Mouse (Mus musculus) right cerebral cortex, adult 2 months (tissue): ENCODE results near the gene Gm45062.

Experiments used
- DNase-seq, 2 experiments: peaks; one replicate each; pipeline ENCODE4 v3.0.0; 2021 to 2022; ENCODE audit warnings: low spot score in 2 of 2

Gene Gm45062

GRCm38 (mm10) chr6:8416802-8417569 lies 157.7 kb downstream of the Gm45062 start:
- DNase-seq: no peak

DNA sequence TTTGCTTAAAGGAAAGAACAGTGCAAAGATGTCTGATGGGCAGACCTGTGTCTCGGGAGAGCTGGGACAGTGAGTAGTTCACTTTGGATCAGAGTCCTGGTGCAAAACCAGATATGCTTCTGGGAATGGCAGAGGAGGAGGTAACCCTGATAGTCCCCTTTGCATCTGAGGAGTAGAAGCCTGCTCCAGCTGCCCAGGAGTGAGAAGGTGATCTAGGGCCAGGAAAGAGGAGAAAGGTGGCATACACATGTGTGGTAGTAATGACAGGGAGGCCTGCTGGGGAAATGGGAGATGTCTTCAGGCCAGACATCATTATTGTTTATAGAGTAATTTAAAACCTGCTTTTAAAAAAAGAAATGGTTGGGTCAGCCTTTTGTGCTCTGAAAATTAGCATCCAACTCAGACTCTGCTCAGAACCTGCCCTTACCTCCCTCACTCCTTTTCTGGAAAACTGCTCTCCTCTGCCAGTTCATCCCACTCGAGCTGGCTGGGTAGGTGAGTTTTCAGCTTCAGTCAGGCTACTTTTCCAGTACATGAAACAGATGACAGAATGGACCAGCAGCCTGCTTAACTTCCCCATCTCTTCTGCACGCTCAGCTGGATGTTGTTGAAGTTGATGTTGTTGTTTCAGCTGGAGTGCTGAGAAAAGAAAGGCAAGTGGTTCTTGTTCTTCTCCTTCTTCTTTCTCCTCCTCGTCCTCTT lies 160.4 kb downstream of the Gm45062 start:
- DNase-seq: no peak

DNA sequence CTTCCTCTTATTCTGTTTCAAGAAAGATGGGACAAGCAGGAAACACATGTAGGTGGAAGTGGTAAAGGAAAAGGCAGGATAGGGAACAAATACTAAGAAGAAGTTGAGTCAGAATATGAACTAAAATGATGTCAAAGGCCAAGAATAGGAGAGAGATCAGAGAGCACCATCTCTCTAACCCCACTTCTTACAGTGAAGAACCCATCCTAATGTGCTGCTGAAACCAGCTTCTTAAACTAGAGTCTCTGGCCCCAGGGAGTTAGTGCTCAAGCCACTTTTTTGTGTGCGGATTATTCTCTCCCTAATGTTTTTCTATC lies 160.9 kb downstream of the Gm45062 start:
- DNase-seq: no peak

DNA sequence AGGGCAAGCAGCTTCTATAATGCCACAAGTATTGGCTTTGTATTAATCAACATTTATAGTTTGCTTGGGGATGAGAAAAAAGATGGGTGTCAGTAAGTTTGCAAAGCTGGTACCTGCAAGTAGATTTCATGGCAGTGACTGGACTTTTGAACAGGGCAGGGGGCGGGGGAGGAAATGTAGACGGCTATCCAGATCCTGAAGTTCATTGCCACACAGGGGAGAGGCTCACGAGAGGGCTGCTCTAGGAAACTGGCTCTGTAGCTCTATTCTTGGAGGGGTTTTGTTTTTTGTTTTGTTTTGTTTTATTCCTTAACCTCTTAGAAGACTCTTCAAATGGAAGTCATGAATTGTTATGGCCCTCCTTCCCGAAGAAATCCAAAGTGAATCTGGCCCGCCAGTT lies 162.2 kb downstream of the Gm45062 start:
- DNase-seq: no peak

GRCm38 (mm10) chr6:8421959-8422581 lies 162.8 kb downstream of the Gm45062 start:
- no peak for DNase-seq

GRCm38 (mm10) chr6:8423142-8423541 lies 163.9 kb downstream of the Gm45062 start:
- no peak for DNase-seq

GRCm38 (mm10) chr6:8427692-8428091 lies 168.4 kb downstream of the Gm45062 start:
- DNase-seq: no peak

GRCm38 (mm10) chr6:8430610-8431234 lies 171.5 kb downstream of the Gm45062 start:
- DNase-seq: no peak

DNA sequence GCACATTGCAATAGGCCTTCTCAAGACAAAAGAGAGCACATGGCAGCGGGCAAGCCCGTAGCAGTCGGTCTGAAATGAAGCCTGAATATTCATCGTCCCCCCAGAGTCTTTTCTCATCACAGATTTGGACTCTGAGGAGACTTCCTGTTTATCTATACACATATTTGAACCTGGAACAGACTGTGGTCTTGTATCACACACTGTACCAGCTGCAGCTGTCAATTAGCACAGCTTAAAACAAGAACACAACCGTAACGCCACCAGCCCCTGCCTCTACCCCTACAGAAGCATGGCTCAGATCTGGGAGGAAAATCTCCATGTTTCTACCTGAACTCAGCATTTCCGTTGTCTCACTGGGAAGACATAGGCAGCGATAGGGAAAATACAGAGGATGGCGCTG lies 173.9 kb downstream of the Gm45062 start:
- DNase-seq: no peak

- no peak for DNase-seq
Observed at GRCm38 (mm10) chr6:8437937-8438336, 178.7 kb downstream of the Gm45062 start.

DNA sequence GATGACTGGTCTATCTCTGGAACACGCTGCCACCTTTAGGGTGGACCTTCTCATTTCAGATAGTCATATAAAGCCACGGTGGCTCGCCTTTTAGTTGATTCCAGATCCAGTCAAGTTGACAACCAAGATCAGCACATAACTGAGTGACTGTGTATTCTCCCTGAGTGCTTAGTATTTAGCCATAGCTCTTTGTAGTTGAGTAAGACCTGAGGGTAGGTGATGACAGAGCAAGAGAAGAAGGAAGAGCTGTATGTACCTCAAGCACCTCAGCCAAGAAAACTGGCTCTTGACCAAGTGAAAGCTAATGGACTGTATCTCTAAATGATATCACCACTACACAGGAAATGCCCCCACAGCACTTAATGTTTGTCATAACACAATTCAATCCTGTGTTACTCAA lies 182.6 kb downstream of the Gm45062 start:
- DNase-seq: no peak

DNA sequence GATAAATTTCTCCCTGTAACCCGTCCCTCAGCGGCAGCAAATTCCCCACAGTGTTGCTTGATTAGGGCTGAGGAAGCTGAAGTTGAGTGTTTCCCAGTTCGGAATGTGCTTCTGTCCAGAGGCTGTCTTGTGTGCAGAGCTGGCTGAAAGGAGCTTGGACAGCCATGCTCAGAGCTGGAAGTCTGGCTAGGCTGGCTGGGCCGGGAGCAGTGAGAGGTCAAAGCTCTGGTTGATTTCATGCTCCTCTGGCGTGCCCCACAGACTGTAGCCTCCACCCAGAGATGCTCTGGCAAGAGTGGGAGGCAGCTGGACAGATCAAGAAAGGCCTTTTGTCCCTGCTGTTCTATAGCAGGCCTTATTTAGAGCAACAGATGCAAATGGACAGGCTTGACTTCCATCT lies 187.5 kb downstream of the Gm45062 start:
- no peak for DNase-seq

DNA sequence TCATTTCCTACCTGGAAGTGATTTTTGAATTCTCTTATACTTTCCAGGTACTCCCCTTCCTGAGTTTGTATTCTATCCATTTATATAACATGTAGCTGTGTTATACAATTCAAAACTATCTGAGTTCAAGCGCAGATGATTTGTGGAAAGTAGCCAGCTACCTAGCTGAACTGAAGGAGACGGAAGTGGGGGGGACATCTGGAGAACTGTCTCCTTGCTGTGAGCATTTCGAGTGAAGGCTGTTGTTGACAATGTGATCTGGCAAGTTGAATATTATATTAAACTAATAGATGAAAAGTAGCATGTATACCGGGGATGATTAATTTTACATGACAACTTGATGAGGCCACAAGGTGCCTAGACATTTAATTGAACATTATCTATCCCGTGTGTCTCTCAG lies 196.3 kb downstream of the Gm45062 start:
- DNase-seq: no peak

GRCm38 (mm10) chr6:8458596-8458995 lies 199.3 kb downstream of the Gm45062 start:
- DNase-seq: no peak

DNA sequence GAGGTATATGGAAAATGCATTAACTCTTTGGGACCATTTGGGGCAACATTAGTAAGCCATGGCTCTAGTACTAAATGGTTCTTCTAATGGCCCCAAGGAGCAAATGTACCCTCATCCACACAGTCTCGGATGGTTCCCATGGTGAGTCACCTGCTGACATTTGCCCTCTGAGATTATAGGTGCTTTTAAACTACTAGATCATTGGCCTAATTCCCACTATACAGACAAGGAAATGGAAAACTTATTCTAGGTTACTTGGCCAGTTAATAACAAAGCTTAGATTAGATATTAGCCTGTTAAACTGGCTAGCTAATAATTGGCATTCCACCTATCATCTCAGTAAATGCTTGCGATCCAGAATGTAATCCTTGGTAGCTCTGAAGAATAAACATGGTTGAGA lies 203.2 kb downstream of the Gm45062 start:
- no peak for DNase-seq

- no peak for DNase-seq
Observed at GRCm38 (mm10) chr6:8465388-8465787, 206.1 kb downstream of the Gm45062 start.

GRCm38 (mm10) chr6:8465985-8466384 lies 206.7 kb downstream of the Gm45062 start:
- DNase-seq: no peak

DNA sequence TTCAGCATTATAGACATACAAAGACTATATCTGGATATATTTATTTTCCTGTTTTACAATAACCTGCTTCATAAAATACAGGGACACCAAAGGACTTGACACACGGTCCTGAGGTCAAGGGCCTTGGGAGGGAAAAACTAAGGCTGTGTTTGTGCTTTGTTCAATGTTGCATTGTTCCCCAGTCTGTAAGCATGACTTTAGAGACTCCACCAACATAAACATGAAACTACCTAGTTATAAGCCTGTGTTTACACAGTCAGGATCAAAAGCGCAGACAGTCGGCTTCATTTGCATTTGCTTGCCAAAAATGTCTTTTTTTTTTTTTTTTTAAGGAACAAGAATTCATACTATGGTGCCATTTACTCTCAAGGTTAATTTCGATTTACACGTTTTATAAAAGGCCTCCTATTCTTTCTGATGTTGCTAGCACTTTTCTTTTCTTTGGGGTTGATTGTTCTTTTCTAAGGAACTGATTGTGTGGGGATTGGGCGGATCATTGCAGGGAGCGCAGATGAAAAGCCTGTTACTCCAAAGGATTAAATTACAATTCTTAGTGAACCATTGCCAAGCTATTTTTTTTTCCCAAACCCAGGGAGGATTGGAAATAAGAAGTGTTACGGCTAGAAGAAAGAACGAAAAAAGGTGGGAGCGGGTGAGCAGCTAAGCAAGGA lies 208.6 kb downstream of the Gm45062 start:
- no peak for DNase-seq

- no peak for DNase-seq
Observed at GRCm38 (mm10) chr6:8469918-8470317, 210.7 kb downstream of the Gm45062 start.

DNA sequence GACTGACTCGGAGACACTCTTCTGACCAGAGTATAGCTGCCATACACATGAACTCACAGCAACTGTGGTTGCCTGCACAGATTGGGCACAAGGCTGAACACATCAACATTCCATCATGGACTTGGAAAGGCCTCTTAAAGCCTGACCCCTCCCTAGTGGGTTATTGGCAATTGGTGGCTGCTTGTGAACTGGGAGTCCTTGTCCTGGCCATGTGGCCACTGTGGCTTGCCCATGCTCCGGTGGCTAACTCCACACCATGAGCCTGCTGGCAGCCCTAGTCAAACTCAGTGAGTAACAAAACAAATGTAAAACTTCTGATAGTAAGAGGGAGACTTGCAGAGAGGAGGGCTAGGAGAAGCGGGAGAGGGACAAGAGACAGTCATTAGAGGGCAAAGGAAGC lies 212.9 kb downstream of the Gm45062 start:
- DNase-seq: no peak

- no peak for DNase-seq
Observed at GRCm38 (mm10) chr6:8472915-8473314, 213.7 kb downstream of the Gm45062 start.

GRCm38 (mm10) chr6:8473498-8473897 lies 214.2 kb downstream of the Gm45062 start:
- no peak for DNase-seq
